Mouse (Mus musculus) spleen, postnatal 0 days (tissue): ENCODE results near the gene Taok2. TPM values are rescaled to one million over a fixed set of nuclear protein-coding genes. Genes with fewer than 3 reads are reported as not detected.

Source experiments
- polyA plus RNA-seq: library from polyadenylated mRNA; unstranded; fragments of >200 nt; fragmentation: Nextera tagmentation; extraction: Ambion mirVana; gene quantifications from 2 replicates; pipeline ENCODE4 v1.2.1, GENCODE M21; 2015

The Taok2 gene
- polyA plus RNA-seq, result 16.8 and 21.7 TPM in 2 replicates

GRCm38 (mm10) chr7:126884286-126885164, at the start of gene Taok2:
Gene Taok2, minus strand, starts transcription at chr7:126884703.

GRCm38 (mm10) chr7:126928384-126929037, 44.0 kb upstream of the Taok2 start, which contains the start of gene Kctd13:
Gene Kctd13, plus strand, starts transcription at chr7:126928879.

GRCm38 (mm10) chr7:126922624-126923060, 38.1 kb upstream of the Taok2 start, which contains the start of gene Tmem219:
Gene Tmem219, minus strand, starts transcription at chr7:126922917.

GRCm38 (mm10) chr7:126862147-126862784, 22.2 kb downstream of the Taok2 start, which contains the start of gene Ino80e:
Gene Ino80e, minus strand, starts transcription at chr7:126862377.

GRCm38 (mm10) chr7:126861429-126862130, 22.9 kb downstream of the Taok2 start, which contains the start of gene Hirip3:
Gene Hirip3, plus strand, starts transcription at chr7:126861972.

GRCm38 (mm10) chr7:126847116-126847420, 37.4 kb downstream of the Taok2 start, which contains the start of gene Doc2a:
Gene Doc2a, plus strand, starts transcription at chr7:126847416.

GRCm38 (mm10) chr7:126831539-126831938, 53.0 kb downstream of the Taok2 start, which contains the start of gene 4930451I11Rik:
Gene 4930451I11Rik, minus strand, starts transcription at chr7:126831639.

Other genes starting within 250 kb of the Taok2 start
- gene Sgf29, start 235.4 kb downstream of the Taok2 start, polyA plus RNA-seq, result 32.5 and 37.4 TPM in 2 replicates
- 10.9 and 15.1 TPM in 2 replicates for gene Sult1a1, start 208.3 kb downstream of the Taok2 start, polyA plus RNA-seq
- gene Bola2, start 189.3 kb downstream of the Taok2 start, polyA plus RNA-seq, result 142 and 152 TPM in 2 replicates
- gene Slx1b, start 188.9 kb downstream of the Taok2 start, polyA plus RNA-seq, result 3.1 and 4.5 TPM in 2 replicates
- gene Coro1a, start 176.9 kb downstream of the Taok2 start, polyA plus RNA-seq, result 226 and 316 TPM in 2 replicates
- gene Mapk3, start 125.1 kb downstream of the Taok2 start, polyA plus RNA-seq, result 46.8 and 62.2 TPM in 2 replicates
- gene Gdpd3, start 118.4 kb downstream of the Taok2 start, polyA plus RNA-seq, result 4.7 and 6.9 TPM in 2 replicates
- gene Ypel3, start 107.7 kb downstream of the Taok2 start, polyA plus RNA-seq, result 155 and 172 TPM in 2 replicates
- gene Tbx6, start 103.2 kb downstream of the Taok2 start, polyA plus RNA-seq, result 0.81 and 1.0 TPM in 2 replicates
- gene Ppp4c, start 92.2 kb downstream of the Taok2 start, polyA plus RNA-seq, result 134 and 141 TPM in 2 replicates
- gene Fam57b, start 87.0 kb downstream of the Taok2 start, polyA plus RNA-seq, result 0.16 TPM in 1 of 2 replicates, not detected in the other
- not detected in 2 replicates for gene 4930451I11Rik, start 53.1 kb downstream of the Taok2 start, polyA plus RNA-seq
- not detected in 2 replicates for gene Doc2a, start 37.3 kb downstream of the Taok2 start, polyA plus RNA-seq
- 22.2 and 23.3 TPM in 2 replicates for gene Hirip3, start 22.7 kb downstream of the Taok2 start, polyA plus RNA-seq
- 54.5 and 56.4 TPM in 2 replicates for gene Ino80e, start 22.3 kb downstream of the Taok2 start, polyA plus RNA-seq
- gene Tmem219, start 38.2 kb upstream of the Taok2 start, polyA plus RNA-seq, result 27.2 and 31.4 TPM in 2 replicates
- 9.0 and 9.3 TPM in 2 replicates for gene Kctd13, start 44.2 kb upstream of the Taok2 start, polyA plus RNA-seq
- 0.12 TPM in 1 of 2 replicates, not detected in the other for gene Asphd1, start 64.9 kb upstream of the Taok2 start, polyA plus RNA-seq
- 0.34 and 0.40 TPM in 2 replicates for gene Sez6l2, start 65.9 kb upstream of the Taok2 start, polyA plus RNA-seq
- 56.1 and 61.1 TPM in 2 replicates for gene Cdipt, start 91.2 kb upstream of the Taok2 start, polyA plus RNA-seq
- gene Cdiptos, start 91.4 kb upstream of the Taok2 start, polyA plus RNA-seq, result 1.4 and 2.3 TPM in 2 replicates
- 13.4 and 15.9 TPM in 2 replicates for gene Mvp, start 129.9 kb upstream of the Taok2 start, polyA plus RNA-seq
- gene Pagr1b, start 131.8 kb upstream of the Taok2 start, polyA plus RNA-seq, result not detected in 2 replicates
- 32.5 and 43.1 TPM in 2 replicates for gene Pagr1a, start 132.6 kb upstream of the Taok2 start, polyA plus RNA-seq
- gene Gm42742, start 136.4 kb upstream of the Taok2 start, polyA plus RNA-seq, result 3.7 and 10.6 TPM in 2 replicates
- gene Prrt2, start 136.5 kb upstream of the Taok2 start, polyA plus RNA-seq, result 0.55 and 0.86 TPM in 2 replicates
- gene Maz, start 142.3 kb upstream of the Taok2 start, polyA plus RNA-seq, result 47.2 and 48.3 TPM in 2 replicates
- 109 and 120 TPM in 2 replicates for gene Kif22, start 157.8 kb upstream of the Taok2 start, polyA plus RNA-seq
- gene Zg16, start 202.6 kb upstream of the Taok2 start, polyA plus RNA-seq, result 10.1 and 23.2 TPM in 2 replicates
- gene AI467606, start 206.7 kb upstream of the Taok2 start, polyA plus RNA-seq, result 24.3 and 30.3 TPM in 2 replicates
- gene Qprt, start 237.5 kb upstream of the Taok2 start, polyA plus RNA-seq, result 1.4 and 1.5 TPM in 2 replicates